Mouse (Mus musculus) bone marrow macrophage, adult 2 months (primary cell): ENCODE measurements around the gene Epn1. TPM values are rescaled to one million over a fixed set of nuclear protein-coding genes. Genes with fewer than 3 reads are reported as not detected.

Source experiments
- H3K27ac ChIP-seq: 2 replicates; pipeline ENCODE4 v1.5.1; 2012; ENCODE audit warnings: low read depth, low read length; ENCODE audit not compliant: insufficient read depth
- H3K4me1 ChIP-seq: 2 replicates; pipeline ENCODE4 v1.6.1; 2012; ENCODE audit warnings: low read length; ENCODE audit not compliant: control insufficient read depth, insufficient read depth
- H3K4me3 ChIP-seq: 2 replicates; pipeline ENCODE4 v1.5.1; 2012; ENCODE audit warnings: mild to moderate bottlenecking, low read length, moderate library complexity; ENCODE audit not compliant: insufficient read depth
- CTCF ChIP-seq: IDR thresholded peaks from 2 replicates; pipeline ENCODE4 v1.5.1; 2012; ENCODE audit warnings: low read depth, mild to moderate bottlenecking, low read length, moderate library complexity
- POLR2A ChIP-seq: IDR thresholded peaks from 2 replicates; pipeline ENCODE4 v1.6.1; 2012; ENCODE audit warnings: mild to moderate bottlenecking, low read depth, low read length, borderline replicate concordance
- polyA plus RNA-seq: library from polyadenylated mRNA; stranded (reverse); fragments of >200 nt; gene quantifications from 2 replicates; pipeline ENCODE4 v1.2.4, GENCODE M21; 2012; ENCODE audit not compliant: missing spikeins, insufficient read depth, insufficient read length

The Epn1 gene
- polyA plus RNA-seq, 1 experiment, result 202 TPM

DNA sequence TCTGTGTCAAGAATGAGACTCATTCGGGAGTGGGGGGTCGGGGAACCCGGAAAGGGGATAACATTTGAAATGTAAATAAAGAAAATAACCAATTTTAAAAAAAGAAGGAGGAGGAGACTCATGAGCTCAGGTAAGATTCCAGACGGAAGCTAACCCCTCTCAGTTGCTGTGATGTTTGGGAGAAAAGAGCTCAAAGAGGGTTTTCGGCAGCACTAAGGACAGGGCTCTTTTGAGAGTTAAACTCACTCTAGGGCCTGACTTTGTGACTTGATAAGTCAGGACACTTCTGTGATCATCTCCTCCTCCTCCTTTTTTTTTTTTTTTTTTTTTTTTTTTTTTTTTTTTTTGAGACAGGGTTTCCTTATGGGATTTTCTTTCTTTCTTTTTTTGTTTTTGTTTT, 41.1 kb upstream of the Epn1 start:
- no peak overlapping the region for H3K27ac ChIP-seq
- TF ChIP-seq POLR2A (no peak), CTCF (no peak)
- H3K4me3 ChIP-seq, result peak overlapping the region; percentile 72
- H3K4me1 ChIP-seq, result peaks cover 8% of the 10 kb centered on the region

DNA sequence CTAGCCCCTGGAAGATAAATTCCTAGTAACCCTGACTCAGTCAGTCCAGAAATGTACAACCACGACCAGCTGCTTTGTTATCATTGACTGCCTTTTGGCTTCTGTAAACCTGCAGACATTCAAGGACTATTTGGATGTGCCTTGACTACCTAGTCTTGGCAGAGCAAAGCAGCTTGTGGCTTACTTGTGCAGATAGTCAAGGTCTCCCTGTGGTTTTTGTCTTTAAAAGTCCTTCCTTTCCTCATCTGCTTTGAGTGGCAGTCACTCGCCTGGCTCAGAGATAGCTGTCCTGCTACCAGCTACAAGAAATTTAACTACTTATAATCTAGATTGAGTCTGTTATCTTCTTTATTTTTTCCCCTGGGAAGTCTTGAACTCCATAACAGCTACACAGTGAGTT, 35.1 kb upstream of the Epn1 start:
- Histone ChIP-seq H3K4me1 (no peaks in the 10 kb centered on the region), H3K4me3 (no peak overlapping the region), H3K27ac (no peak overlapping the region)
- TF ChIP-seq CTCF (no peak), POLR2A (no peak)

DNA sequence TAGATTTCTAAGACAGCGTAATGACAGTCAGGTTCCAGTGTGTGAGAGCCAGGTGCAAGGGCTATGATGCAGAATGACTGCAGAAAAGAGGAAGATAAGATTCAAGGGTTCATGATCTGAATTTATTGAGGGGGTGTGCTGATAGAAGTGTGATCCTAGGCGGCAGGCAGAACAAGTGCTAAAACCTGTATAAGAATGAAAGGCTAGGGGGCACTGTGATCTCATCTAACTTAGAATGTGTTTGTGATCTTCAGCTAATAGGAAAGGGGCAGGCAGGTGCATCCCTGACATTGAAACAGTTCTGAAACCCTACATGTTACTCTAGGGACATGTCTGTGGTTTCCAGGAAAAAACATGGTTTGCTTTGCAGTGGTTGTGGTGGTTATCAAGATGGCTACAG, 33.9 kb upstream of the Epn1 start:
- Histone ChIP-seq H3K27ac (no peak overlapping the region), H3K4me3 (no peak overlapping the region), H3K4me1 (peaks cover 6% of the 10 kb centered on the region)
- TF ChIP-seq CTCF (no peak), POLR2A (no peak)

DNA sequence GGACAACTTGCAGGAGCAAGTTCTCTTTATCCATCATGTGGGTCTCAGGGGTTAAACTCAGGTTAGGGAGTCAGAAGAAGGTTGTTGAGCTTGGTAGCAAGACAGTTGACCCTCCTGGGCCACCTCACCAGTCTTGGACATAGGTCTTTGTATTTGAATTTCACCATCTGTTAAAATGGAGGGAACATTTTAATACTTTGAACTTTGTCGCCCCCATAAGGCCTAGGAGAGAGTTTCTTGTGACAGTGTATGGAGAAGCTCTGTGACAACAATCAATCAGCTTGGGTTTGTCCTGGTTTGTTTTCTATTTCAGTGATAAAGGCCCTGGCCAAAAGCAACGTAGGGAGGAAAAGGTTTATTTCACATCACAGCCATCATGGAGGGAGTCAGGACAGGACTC, 32.7 kb upstream of the Epn1 start:
- Histone ChIP-seq H3K27ac (no peak overlapping the region), H3K4me3 (no peak overlapping the region), H3K4me1 (peaks cover 6% of the 10 kb centered on the region)
- no peak for TF ChIP-seq CTCF
- no peak for TF ChIP-seq POLR2A

DNA sequence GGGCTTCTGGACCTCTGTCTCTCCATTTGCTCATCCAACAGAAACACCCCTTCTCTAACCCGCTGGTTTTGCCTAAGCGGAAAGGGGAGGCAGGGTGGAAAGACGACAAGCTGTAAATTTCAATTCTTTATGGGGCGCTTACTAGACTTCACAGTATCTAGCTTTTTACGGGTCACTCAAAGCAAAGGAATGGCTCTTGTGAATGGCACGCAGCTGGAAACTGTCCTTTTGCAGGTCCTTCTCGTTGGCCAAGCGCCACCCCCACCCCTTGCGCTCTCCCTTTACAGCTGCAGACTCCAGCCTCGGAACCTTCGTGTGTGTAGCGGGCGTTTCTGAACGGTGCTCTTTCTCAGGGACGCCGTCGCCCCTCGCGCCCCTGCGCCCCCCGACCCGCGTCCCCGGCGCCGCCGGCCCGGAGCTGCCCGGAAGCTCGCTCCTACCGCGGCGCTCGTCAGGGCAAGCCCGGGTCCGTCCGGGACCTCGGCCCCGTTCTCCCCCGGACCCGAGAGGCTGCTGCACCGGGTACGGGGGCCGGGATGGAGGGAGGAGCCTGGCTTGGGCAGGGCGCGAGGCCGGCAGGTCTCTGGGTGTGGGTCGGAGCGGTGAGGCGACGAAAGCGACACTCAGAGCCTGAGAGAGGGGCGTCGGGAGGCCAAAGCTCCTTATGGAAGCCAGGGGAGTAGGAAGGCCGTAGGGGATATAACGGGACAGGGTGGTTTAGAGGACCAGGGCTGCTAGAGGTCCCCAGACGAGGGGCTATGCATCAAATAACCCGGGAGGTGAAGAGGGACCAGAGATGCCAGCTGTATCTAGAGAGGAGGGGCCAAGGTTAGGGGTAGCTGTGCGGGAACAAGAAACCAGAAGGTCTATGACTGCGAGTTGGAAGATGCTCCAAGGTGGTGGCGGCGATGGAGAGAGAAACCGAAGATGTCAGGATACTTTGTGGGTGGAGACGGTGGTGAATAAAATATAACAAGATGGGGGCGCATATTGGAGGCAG, 28.5 kb upstream of the Epn1 start, which contains the start of gene Zfp580:
Gene Zfp580, plus strand, starts transcription at position 346 of the 1,000 bp plus-strand sequence.
- H3K4me3 ChIP-seq, result peak within 1 kb of the TSS; percentile 69
- H3K4me1 ChIP-seq, result peaks cover 12% of the 10 kb centered on the region
- H3K27ac ChIP-seq, result peak within 1 kb of the TSS; percentile 1; the same call in 1 of the 2 replicates
- TF ChIP-seq POLR2A (no peak), CTCF (no peak)

DNA sequence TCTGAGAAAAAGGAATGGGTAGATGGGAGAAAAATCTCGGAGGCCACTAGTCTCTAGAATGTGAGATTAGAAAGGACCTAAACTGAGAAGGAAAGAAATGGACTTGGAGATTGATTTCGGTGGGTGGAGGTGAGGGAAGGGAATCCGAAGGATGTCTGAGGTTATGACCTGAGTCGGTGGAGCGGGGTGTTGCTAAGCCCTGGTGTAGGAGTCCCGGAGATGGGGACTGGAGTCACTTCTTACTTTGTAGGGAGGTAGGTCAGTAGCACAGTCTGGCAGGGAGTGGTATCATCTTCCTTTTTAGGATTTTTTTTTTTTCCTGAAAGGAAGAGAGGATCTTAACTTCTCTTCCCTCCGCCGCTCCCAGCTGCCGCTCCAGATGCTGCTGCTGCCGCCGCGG, 27.6 kb upstream of the Epn1 start:
- Histone ChIP-seq H3K4me3 (peak overlapping the region; percentile 69), H3K4me1 (peaks cover 18% of the 10 kb centered on the region), H3K27ac (no peak overlapping the region)
- TF ChIP-seq POLR2A (no peak), CTCF (no peak)

DNA sequence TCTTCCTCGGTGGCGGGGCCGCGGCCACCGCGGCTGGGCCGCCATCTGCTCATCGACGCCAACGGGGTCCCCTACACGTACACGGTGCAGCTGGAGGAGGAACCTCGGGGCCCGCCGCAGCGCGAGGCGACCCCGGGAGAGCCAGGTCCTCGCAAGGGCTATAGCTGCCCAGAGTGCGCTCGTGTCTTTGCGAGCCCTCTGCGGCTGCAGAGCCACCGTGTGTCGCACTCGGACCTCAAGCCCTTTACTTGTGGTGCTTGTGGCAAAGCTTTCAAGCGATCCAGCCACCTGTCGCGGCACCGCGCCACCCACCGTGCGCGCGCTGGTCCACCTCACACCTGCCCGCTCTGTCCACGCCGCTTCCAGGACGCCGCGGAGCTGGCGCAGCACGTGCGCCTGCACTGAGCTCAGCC, 27.1 kb upstream of the Epn1 start:
- no peak overlapping the region for H3K27ac ChIP-seq
- TF ChIP-seq POLR2A (no peak), CTCF (no peak)
- peaks cover 23% of the 10 kb centered on the region for H3K4me1 ChIP-seq
- peak overlapping the region; percentile 69 for H3K4me3 ChIP-seq

DNA sequence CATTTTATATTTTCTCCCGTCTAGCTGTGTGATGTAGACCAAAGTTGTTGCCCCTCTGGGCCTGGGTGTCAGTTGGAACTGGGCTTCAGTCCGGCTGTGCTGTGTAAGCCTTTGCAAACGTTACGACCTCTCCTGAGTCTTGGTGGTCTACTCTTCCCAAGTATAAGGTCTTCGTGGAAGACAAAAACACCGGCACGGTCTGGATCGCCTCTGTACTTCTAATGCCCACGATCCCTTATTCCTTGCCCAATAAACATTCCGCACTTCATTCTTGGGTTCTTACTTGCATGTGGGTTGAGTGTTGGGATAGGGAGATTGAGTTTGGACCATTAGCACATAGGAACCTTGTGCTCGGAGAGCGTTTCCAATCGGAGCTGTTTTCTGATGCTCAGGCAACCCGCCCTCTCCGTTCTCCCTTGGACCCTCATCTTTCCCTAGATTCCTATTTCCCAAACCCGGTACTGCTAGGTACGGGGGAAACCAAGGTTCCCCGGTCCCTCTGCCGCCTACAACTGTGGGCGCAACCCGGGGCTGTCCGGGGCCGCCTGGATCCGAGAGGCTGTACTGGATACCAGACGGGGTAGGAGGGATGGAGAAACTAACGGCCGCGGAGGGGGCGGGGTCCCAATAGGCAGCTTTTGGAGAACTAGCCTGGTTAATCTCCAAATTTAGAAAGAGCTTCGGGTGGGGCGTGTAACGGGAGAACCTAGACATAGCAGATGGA, 26.4 kb upstream of the Epn1 start:
- H3K4me1 ChIP-seq, result peaks cover 29% of the 10 kb centered on the region
- TF ChIP-seq POLR2A (no peak), CTCF (no peak)
- peak overlapping the region; percentile 69 for H3K4me3 ChIP-seq
- H3K27ac ChIP-seq, result no peak overlapping the region

DNA sequence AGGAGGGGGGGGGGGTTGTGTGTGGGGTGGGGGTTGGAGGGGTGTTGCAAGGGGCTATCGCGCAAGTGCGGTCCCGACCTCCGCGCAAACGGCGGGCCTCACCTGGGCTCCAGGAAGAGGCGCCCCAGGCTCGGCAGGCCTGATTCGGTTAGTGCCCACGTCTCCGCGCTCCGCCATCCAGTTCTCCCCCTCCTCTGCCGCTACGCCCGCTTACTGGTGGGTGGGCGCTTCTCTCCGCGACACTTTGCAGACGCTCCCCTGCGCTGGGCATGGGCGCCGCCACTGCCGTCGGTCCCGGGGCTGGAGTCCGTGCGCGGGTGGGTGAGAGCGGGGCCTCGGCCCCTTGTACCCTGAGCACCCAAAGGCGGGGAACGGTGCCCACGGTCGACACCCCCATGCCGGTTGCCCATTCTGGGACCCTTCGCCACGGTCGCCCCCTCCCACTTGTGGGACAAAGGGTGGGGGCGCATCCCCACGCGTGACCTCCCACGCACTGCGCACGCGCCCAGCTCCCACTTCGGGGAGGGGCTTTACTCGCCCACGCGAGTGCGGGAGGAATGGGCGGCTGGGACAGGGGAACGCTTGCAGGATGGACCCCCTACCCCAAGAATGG, 23.3 kb upstream of the Epn1 start:
- TF ChIP-seq CTCF (no peak), POLR2A (no peak)
- H3K4me3 ChIP-seq, result no peak overlapping the region; the same call in 1 of the 2 replicates
- peaks cover 38% of the 10 kb centered on the region for H3K4me1 ChIP-seq
- no peak overlapping the region for H3K27ac ChIP-seq

DNA sequence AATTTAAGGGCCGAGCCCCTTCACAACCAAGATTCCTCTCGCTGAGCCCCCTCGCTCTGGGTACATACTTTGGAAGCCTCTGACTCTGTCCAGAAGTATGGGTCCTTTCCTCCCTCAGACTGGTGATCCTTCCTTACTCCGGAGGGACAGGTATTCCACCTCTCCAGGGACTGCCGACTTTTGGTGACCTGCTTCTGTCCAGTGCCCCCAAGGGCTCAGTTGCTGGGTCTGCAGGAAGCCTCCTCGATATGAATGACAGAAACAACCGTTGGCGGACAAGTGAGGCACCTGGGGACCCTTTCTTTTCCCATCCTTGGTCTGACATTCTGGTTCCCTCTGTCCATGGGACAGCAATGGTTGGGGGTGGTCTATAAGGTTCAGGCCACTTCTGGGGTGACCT, 22.7 kb upstream of the Epn1 start:
- Histone ChIP-seq H3K4me1 (peaks cover 38% of the 10 kb centered on the region), H3K27ac (peak overlapping the region; percentile 91), H3K4me3 (no peak overlapping the region)
- TF ChIP-seq POLR2A (no peak), CTCF (no peak)
